Mouse (Mus musculus): ENCODE data around the gene Zcchc18. TPM values are rescaled to one million over a fixed set of nuclear protein-coding genes. Genes with fewer than 3 reads are reported as not detected.
"Not testable (repeated sequence)": the region's sequence is repeated elsewhere in the genome, so short reads cannot be mapped to it uniquely, and the experiment has no call there.

Zcchc18 gene
- 15.0 and 18.9 TPM in 2 replicates for polyA plus RNA-seq (2015; fragmentation: Nextera tagmentation; extraction: Ambion mirVana)

GRCm38 (mm10) chrX:136992978-136993547 lies at the start of gene Zcchc18:
Gene Zcchc18 (plus strand): TSS chrX:136993155.
- Histone ChIP-seq H3K9me3 (replicated peaks) (no peaks in the 10 kb centered on the region), H3K36me3 (no peaks in the 10 kb centered on the region), H3K9ac (no peak within 1 kb of the TSS), H3K27me3 (peaks cover 12% of the 10 kb centered on the region), H3K4me3 (replicated peaks) (peak within 1 kb of the TSS; percentile 44), H3K4me2 (replicated peaks) (peak within 1 kb of the TSS; percentile 60), H3K27ac (replicated peaks) (no peak within 1 kb of the TSS), H3K4me1 (no peaks in the 10 kb centered on the region)
- 23% methylated on average over 26 of the region's 26 CpGs for WGBS
- ATAC-seq (ENCODE audit: insufficient number of reproducible peaks, low FRiP score, low TSS enrichment, low read depth), result peak; percentile 93

DNA sequence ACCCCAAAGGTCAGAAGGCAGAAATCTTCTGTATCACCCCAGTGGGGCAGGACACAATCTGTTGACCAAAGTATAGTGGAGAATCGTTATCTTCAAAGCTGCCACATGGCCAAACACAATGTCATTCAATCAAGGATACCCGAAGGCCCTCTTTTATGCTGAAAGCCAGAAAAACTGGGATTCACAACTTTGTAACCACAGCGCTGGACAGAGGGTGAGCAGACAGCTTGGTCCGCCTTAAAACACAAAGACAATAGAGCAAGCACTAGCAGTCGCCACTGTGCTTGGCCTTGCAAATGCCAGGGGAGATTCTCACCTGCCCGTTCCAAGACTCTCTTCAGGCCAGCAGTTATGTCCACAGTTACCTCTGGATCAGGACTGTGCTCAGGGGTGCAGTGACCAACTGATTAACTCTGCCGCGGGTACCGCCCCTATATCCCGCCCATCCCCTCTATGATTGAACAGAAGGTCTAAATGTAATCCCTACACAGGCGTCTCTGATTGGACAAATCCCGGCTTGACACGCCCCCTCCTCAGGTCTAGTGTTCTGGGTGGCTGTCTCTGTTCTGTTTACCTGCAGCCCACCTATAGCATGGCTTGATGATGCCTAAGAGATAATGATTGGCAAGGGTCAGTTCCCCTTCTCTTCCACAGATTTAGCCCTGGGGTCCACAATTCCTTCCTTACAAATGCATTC lies 35.2 kb upstream of the Zcchc18 start:
- not testable (repeated sequence) for H3K4me1 ChIP-seq; H3K9me3 ChIP-seq (replicated peaks); H3K9ac ChIP-seq; H3K27ac ChIP-seq (replicated peaks); H3K27me3 ChIP-seq; H3K36me3 ChIP-seq
- ATAC-seq (ENCODE audit: insufficient number of reproducible peaks, low FRiP score, low TSS enrichment, low read depth), result peak; percentile 91
- Histone ChIP-seq H3K4me2 (replicated peaks) (peak overlapping the region; percentile 45), H3K4me3 (replicated peaks) (peak overlapping the region; percentile 37)
- WGBS, result 26% methylated on average over 13 of the region's 13 CpGs

- WGBS, result 57% methylated on average over 5 of the region's 5 CpGs
- H3K4me1 ChIP-seq; H3K27me3 ChIP-seq; H3K27ac ChIP-seq (replicated peaks); ATAC-seq (ENCODE audit: insufficient number of reproducible peaks, low FRiP score, low TSS enrichment, low read depth); H3K9me3 ChIP-seq (replicated peaks); H3K36me3 ChIP-seq; H3K9ac ChIP-seq: not testable (repeated sequence)
- H3K4me2 ChIP-seq (replicated peaks), result peak overlapping the region; percentile 45
- H3K4me3 ChIP-seq (replicated peaks), result peak overlapping the region; percentile 37
These were observed 34.7 kb upstream of the Zcchc18 start for GRCm38 (mm10) chrX:136958300-136958699.

DNA sequence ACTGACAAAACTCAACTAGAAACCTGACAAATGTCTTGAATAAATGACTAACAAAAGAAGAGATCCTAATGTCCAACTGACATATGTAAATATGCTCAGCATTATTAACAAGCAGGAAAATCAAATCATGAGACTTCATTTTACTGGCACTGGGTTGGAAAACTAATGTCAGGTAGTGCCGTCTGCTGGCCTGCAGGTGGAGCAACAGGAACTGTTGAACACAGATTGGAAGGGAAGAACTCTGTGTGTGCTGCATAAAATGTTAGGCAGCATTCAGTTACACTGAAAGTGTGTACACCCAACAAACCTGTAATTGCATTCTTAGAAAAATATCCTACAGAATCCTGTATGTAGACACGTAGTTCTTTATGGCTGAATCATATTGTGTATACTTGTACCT lies 33.3 kb upstream of the Zcchc18 start:
- H3K9ac ChIP-seq, result no peak overlapping the region
- ATAC-seq (ENCODE audit: insufficient number of reproducible peaks, low FRiP score, low TSS enrichment, low read depth), result no peak
- no peaks in the 10 kb centered on the region for H3K9me3 ChIP-seq (replicated peaks)
- no peak overlapping the region for H3K27ac ChIP-seq (replicated peaks)
- no peaks in the 10 kb centered on the region for H3K4me1 ChIP-seq
- H3K4me2 ChIP-seq (replicated peaks), result no peak overlapping the region
- no peaks in the 10 kb centered on the region for H3K36me3 ChIP-seq
- H3K27me3 ChIP-seq, result no peaks in the 10 kb centered on the region
- 17% methylated on average over 2 of the region's 2 CpGs for WGBS
- H3K4me3 ChIP-seq (replicated peaks), result no peak overlapping the region

DNA sequence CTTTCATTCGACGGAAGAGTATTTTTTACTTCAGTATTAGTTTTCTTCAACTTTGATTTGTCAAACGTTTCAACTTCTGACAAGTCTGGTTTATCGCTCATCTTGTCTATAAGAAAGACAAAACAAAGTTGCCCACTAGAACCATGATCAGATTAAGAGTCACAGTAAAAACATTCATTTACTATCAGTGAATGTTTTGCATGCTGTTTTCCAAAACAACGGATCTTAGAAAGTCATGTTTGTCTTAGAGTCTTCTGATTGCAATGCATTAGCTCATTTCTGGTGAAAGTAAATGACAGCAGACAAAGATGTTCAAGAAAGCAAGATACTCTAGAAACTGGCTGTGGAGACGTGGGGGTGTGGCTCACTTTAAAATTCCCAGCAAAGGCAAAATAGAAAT lies 17.6 kb upstream of the Zcchc18 start, which contains the start of gene Tmsb15b2:
Gene Tmsb15b2, minus strand, starts transcription at position 101 of the 400 bp plus-strand sequence.
- H3K4me2 ChIP-seq (replicated peaks), result peak within 1 kb of the TSS; percentile 51
- 87% methylated on average over 6 of the region's 6 CpGs for WGBS
- ATAC-seq (ENCODE audit: insufficient number of reproducible peaks, low FRiP score, low TSS enrichment, low read depth); H3K27ac ChIP-seq (replicated peaks); H3K36me3 ChIP-seq; H3K9ac ChIP-seq; H3K9me3 ChIP-seq (replicated peaks); H3K27me3 ChIP-seq; H3K4me1 ChIP-seq: not testable (repeated sequence)
- peak within 1 kb of the TSS; percentile 47 for H3K4me3 ChIP-seq (replicated peaks)

DNA sequence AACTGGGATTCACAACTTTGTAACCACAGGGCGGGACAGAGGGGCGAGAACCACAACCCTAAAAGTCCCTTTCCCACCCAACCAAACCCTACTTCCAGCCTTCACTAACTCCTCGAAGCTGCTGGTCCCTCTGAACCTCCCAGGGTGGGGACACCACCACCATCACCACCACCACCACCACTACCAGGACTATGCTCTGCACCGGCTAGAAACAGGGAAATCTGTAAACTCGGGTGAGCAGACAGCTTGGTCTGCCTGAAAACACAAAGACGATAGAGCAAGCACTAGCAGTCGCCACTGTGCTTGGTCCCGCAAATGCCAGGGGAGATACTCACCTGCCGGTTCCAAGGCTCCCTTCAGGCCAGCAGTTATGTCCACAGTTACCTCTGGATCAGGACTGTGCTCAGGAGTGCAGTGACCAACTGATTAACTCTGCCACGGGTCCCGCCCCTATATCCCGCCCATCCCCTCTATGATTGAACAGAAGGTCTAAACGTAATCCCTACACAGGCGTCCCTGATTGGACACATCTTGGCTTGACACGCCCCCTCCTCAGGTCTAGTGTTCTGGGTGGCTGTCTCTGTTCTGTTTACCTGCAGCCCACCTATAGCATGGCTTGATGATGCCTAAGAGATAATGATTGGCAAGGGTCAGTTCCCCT lies 16.4 kb upstream of the Zcchc18 start, which contains the start of the genes Tmsb15l and Tmsb15b1:
Gene Tmsb15l, minus strand, starts transcription at position 446 of the 661 bp plus-strand sequence.
Gene Tmsb15b1, minus strand, starts transcription at position 451 of the 661 bp plus-strand sequence.
- H3K36me3 ChIP-seq, result no peaks in the 10 kb centered on the region
- peak within 1 kb of the TSS; percentile 51 for H3K4me2 ChIP-seq (replicated peaks)
- no peaks in the 10 kb centered on the region for H3K4me1 ChIP-seq
- peak; percentile 100 for ATAC-seq (ENCODE audit: insufficient number of reproducible peaks, low FRiP score, low TSS enrichment, low read depth)
- H3K9me3 ChIP-seq (replicated peaks), result no peaks in the 10 kb centered on the region
- WGBS, result 23% methylated on average over 15 of the region's 15 CpGs
- no peaks in the 10 kb centered on the region for H3K27me3 ChIP-seq
- peak within 1 kb of the TSS; percentile 47 for H3K4me3 ChIP-seq (replicated peaks)
- no peak within 1 kb of the TSS for H3K27ac ChIP-seq (replicated peaks)
- no peak within 1 kb of the TSS for H3K9ac ChIP-seq

DNA sequence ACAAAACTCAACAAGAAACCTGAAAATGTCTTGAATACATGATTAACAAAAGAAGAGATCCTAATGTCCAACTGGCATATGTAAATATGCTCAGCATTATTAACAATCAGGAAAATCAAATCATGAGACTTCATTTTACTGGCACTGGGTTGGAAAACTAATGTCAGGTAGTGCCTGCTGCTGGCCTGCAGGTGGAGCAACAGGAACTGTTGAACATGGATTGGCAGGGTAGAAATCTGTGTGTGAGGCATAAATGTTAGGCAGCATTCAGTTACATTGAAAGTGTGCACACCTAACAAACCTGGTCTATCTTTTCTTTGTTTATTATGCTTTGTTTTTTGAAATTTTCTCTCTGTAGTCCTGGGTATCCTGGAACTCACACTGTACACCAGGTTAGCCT lies 14.3 kb upstream of the Zcchc18 start:
- no peak for ATAC-seq (ENCODE audit: insufficient number of reproducible peaks, low FRiP score, low TSS enrichment, low read depth)
- Histone ChIP-seq H3K4me3 (replicated peaks) (no peak overlapping the region), H3K36me3 (no peaks in the 10 kb centered on the region), H3K27me3 (no peaks in the 10 kb centered on the region), H3K9ac (no peak overlapping the region), H3K27ac (replicated peaks) (no peak overlapping the region), H3K4me2 (replicated peaks) (no peak overlapping the region), H3K4me1 (no peaks in the 10 kb centered on the region), H3K9me3 (replicated peaks) (no peaks in the 10 kb centered on the region)

GRCm38 (mm10) chrX:136986039-136986438 lies 6.9 kb upstream of the Zcchc18 start:
- Histone ChIP-seq H3K4me3 (replicated peaks) (no peak overlapping the region), H3K9ac (no peak overlapping the region), H3K27ac (replicated peaks) (no peak overlapping the region), H3K4me1 (no peaks in the 10 kb centered on the region), H3K9me3 (replicated peaks) (no peaks in the 10 kb centered on the region), H3K27me3 (no peaks in the 10 kb centered on the region; the same call in 1 of the 2 replicates), H3K36me3 (no peaks in the 10 kb centered on the region), H3K4me2 (replicated peaks) (no peak overlapping the region)
- no peak for ATAC-seq (ENCODE audit: insufficient number of reproducible peaks, low FRiP score, low TSS enrichment, low read depth)

DNA sequence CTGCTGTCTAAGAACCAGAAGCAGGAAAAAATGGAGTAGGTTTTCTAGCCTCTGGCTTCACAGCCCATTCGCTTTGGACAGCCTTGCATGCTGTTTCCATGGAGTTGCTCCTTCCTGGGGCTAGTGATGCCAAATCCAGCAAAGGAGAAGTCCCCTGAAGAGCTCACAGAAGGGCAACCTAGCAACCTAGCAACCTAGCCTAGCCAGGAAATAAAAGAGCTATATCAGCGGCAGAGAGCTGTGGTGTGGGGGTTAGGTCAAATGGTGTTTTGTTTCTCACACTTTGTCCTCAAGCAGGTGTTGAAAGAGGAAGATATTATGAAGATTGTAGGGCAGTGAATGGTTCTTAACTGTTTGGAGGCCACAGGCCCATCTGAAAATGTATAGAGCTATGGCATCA lies 1.7 kb upstream of the Zcchc18 start:
- H3K36me3 ChIP-seq, result no peaks in the 10 kb centered on the region
- H3K27ac ChIP-seq (replicated peaks), result no peak overlapping the region
- no peaks in the 10 kb centered on the region for H3K4me1 ChIP-seq
- H3K4me2 ChIP-seq (replicated peaks), result no peak overlapping the region
- H3K4me3 ChIP-seq (replicated peaks), result no peak overlapping the region
- no peak overlapping the region for H3K9ac ChIP-seq
- ATAC-seq (ENCODE audit: insufficient number of reproducible peaks, low FRiP score, low TSS enrichment, low read depth), result no peak
- 57% methylated on average over 2 of the region's 2 CpGs for WGBS
- H3K9me3 ChIP-seq (replicated peaks), result no peaks in the 10 kb centered on the region
- peaks cover 12% of the 10 kb centered on the region for H3K27me3 ChIP-seq

DNA sequence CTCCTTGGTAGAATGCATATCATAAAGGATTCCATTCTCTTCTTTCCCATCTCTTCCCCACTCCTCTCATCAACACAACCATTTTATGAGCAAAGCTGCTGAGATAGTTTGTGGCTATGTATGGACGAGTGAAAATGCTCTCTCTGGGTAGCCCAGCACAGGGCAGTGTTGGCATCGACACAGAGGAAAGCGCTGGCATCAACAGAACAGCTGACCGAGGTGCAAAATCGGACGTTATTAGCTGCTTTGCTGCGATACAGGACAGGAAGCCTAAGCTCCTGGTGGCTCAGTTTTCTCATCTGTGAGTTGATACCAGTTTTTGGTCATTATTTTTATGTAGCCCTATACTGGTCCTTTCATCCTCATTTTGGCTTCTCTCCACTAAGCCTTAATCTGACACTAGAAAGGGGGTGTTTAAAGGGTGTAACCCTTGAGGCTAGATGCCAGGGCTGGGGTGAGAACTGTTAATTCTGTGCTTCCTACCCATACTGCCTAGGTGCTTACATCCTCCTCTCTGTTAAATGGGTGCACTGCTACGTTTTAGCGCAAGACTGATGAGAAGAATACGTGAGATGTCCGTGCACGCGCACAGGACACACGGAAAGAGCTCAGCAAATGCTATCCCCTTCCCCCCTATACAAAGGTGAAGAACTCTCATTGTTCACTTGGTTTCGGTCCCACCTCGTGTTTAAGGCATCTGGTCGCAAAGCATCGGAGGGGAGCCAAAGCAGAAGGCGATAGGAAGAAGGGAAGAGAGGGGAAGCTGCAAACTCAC lies 577 bp upstream of the Zcchc18 start:
- Histone ChIP-seq H3K4me3 (replicated peaks) (peak overlapping the region; percentile 44), H3K4me1 (no peaks in the 10 kb centered on the region), H3K27me3 (peaks cover 12% of the 10 kb centered on the region), H3K4me2 (replicated peaks) (peak overlapping the region; percentile 60), H3K9ac (no peak overlapping the region), H3K36me3 (no peaks in the 10 kb centered on the region), H3K27ac (replicated peaks) (no peak overlapping the region), H3K9me3 (replicated peaks) (no peaks in the 10 kb centered on the region)
- ATAC-seq (ENCODE audit: insufficient number of reproducible peaks, low FRiP score, low TSS enrichment, low read depth), result 0 out of 2 replicates have a peak, but pooled peaks have one; percentile 31
- WGBS, result 18% methylated on average over 19 of the region's 19 CpGs

DNA sequence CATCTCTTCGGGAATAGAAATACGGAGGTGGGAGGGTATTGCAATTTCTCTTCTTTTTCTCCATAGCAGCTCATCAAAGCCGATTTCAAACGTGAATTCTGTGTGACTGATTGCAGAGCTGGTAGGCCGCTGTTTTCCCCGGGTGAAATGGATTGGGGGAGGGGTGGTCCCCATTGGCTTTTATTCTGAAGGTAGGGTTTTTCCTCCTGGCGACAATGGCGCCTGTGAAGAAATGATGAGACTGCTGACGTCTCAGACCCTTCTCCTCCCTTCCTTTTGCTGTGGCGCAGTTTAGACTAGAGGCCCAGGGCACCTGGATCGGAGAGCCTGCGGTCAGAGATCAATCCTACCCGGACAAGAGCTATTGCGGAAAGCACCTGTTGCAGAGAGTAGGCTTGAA lies 686 bp downstream of the Zcchc18 start:
- Histone ChIP-seq H3K4me2 (replicated peaks) (peak overlapping the region; percentile 60), H3K27ac (replicated peaks) (no peak overlapping the region), H3K9ac (no peak overlapping the region), H3K27me3 (peaks cover 12% of the 10 kb centered on the region), H3K4me1 (no peaks in the 10 kb centered on the region), H3K4me3 (replicated peaks) (peak overlapping the region; percentile 44), H3K9me3 (replicated peaks) (no peaks in the 10 kb centered on the region), H3K36me3 (no peaks in the 10 kb centered on the region)
- ATAC-seq (ENCODE audit: insufficient number of reproducible peaks, low FRiP score, low TSS enrichment, low read depth), result no peak
- WGBS, result 38% methylated on average over 13 of the region's 14 CpGs
